Mouse (Mus musculus): Measurements from ENCODE around the gene Agbl4. TPM values are rescaled to one million over a fixed set of nuclear protein-coding genes. Genes with fewer than 3 reads are reported as not detected.

Gene Agbl4
- total and polyA plus RNA-seq, 2 experiments = not detected

- no peak for DNase-seq (ENCODE audit: extremely low read depth, low read depth, low spot score)
- TF ChIP-seq CTCF (IDR thresholded peaks at IDR 0.05; ENCODE audit: low read depth, low read length) = no peak
- no peak for TF ChIP-seq POLR2A (IDR thresholded peaks at IDR 0.05; ENCODE audit: extremely low read depth, insufficient read depth, low read length)
- peaks cover 6% of the 10 kb centered on the region; the same call in 1 of the 2 replicates for H3K4me1 ChIP-seq (ENCODE audit: control insufficient read depth, insufficient read depth, low read length)
- 90% methylated on average over 3 of the region's 3 CpGs for WGBS
- no peak overlapping the region for H3K9ac ChIP-seq (ENCODE audit: low read depth, low read length)
- no peaks in the 10 kb centered on the region; the same call in 1 of the 2 replicates for H3K27me3 ChIP-seq (ENCODE audit: control insufficient read depth, insufficient read depth, low read length)
- no peaks in the 10 kb centered on the region for H3K36me3 ChIP-seq (ENCODE audit: control insufficient read depth, insufficient read depth, low read length)
- H3K4me3 ChIP-seq (ENCODE audit: insufficient read depth, low read depth, low read length) = no peak overlapping the region
- H3K79me2 ChIP-seq (ENCODE audit: control insufficient read depth, insufficient read depth, low read length) = no peaks in the 10 kb centered on the region
- no peak overlapping the region for H3K27ac ChIP-seq (replicated peaks; ENCODE audit: insufficient read depth, low read depth, low read length)
Observed at GRCm38 (mm10) chr4:111635538-111636124, 1238.2 kb downstream of the Agbl4 start.

GRCm38 (mm10) chr4:111638948-111639708 is 1241.7 kb downstream of the Agbl4 start:
- DNase-seq (ENCODE audit: extremely low read depth, low read depth, low spot score) = peak; percentile 84

DNA sequence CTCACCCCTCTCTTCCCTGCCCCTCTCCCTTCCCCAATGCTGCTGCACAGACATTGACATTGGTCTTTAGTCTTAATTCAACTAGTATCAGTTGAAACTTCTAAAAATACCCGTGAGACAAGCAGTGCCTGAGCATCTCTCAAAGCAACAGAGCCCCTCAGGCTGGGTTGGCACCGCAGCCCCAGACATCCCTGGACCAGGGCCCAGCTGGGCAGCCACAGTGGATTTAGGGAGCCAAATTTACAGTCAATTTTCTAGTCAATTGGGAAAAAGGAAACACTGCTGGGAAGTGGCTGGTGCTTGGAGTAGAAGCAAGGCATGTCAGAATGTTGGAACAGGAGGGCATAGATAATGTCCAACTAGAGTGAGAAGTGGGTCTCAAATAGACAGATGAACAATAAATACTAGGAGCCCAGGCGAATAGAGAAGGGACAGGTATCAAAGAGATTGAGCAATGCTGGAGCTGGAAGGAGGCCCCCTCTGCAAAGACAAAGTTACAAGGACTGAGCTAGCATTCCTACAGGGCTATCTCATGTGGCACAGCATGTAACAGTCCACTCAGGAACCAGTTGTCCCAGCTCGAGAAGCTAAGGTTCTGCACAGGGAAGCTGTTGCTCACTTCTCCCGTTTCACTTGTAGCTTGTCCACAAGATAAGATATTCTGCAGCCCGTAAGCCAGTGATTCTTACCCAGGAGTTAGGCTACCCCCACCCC is 1247.8 kb downstream of the Agbl4 start:
- no peak for TF ChIP-seq POLR2A (IDR thresholded peaks at IDR 0.05; ENCODE audit: extremely low read depth, insufficient read depth, low read length)
- no peak for TF ChIP-seq CTCF (IDR thresholded peaks at IDR 0.05; ENCODE audit: low read depth, low read length)
- Histone ChIP-seq H3K36me3 (ENCODE audit: control insufficient read depth, insufficient read depth, low read length) (no peaks in the 10 kb centered on the region), H3K27me3 (ENCODE audit: control insufficient read depth, insufficient read depth, low read length) (no peaks in the 10 kb centered on the region; the same call in 1 of the 2 replicates), H3K27ac (replicated peaks; ENCODE audit: insufficient read depth, low read depth, low read length) (no peak overlapping the region), H3K79me2 (ENCODE audit: control insufficient read depth, insufficient read depth, low read length) (no peaks in the 10 kb centered on the region), H3K4me3 (ENCODE audit: insufficient read depth, low read depth, low read length) (no peak overlapping the region), H3K4me1 (ENCODE audit: control insufficient read depth, insufficient read depth, low read length) (no peaks in the 10 kb centered on the region), H3K9ac (ENCODE audit: low read depth, low read length) (no peak overlapping the region)
- DNase-seq (ENCODE audit: extremely low read depth, low read depth, low spot score) = no peak
- 51% methylated on average over 6 of the region's 6 CpGs for WGBS

More at GRCm38 (mm10) chr4:111638948-111639708, 1241.7 kb downstream of the Agbl4 start:
- H3K79me2 ChIP-seq (ENCODE audit: control insufficient read depth, insufficient read depth, low read length) = no peaks in the 10 kb centered on the region
- H3K27ac ChIP-seq (replicated peaks; ENCODE audit: insufficient read depth, low read depth, low read length) = no peak overlapping the region
- H3K27me3 ChIP-seq (ENCODE audit: control insufficient read depth, insufficient read depth, low read length) = no peaks in the 10 kb centered on the region; the same call in 1 of the 2 replicates
- no peak overlapping the region for H3K9ac ChIP-seq (ENCODE audit: low read depth, low read length)
- H3K4me3 ChIP-seq (ENCODE audit: insufficient read depth, low read depth, low read length) = no peak overlapping the region
- WGBS = 21% methylated on average over 5 of the region's 5 CpGs
- H3K36me3 ChIP-seq (ENCODE audit: control insufficient read depth, insufficient read depth, low read length) = no peaks in the 10 kb centered on the region
- TF ChIP-seq CTCF (IDR thresholded peaks at IDR 0.05; ENCODE audit: low read depth, low read length) = no peak
- no peak for TF ChIP-seq POLR2A (IDR thresholded peaks at IDR 0.05; ENCODE audit: extremely low read depth, insufficient read depth, low read length)
- H3K4me1 ChIP-seq (ENCODE audit: control insufficient read depth, insufficient read depth, low read length) = peaks cover 6% of the 10 kb centered on the region; the same call in 1 of the 2 replicates

GRCm38 (mm10) chr4:111645831-111646166 is 1248.3 kb downstream of the Agbl4 start:
- H3K36me3 ChIP-seq (ENCODE audit: control insufficient read depth, insufficient read depth, low read length) = no peaks in the 10 kb centered on the region
- no peak overlapping the region for H3K9ac ChIP-seq (ENCODE audit: low read depth, low read length)
- 27% methylated on average over 1 of the region's 1 CpGs for WGBS
- no peak overlapping the region for H3K4me3 ChIP-seq (ENCODE audit: insufficient read depth, low read depth, low read length)
- DNase-seq (ENCODE audit: extremely low read depth, low read depth, low spot score) = peak; percentile 28
- H3K27me3 ChIP-seq (ENCODE audit: control insufficient read depth, insufficient read depth, low read length) = no peaks in the 10 kb centered on the region; the same call in 1 of the 2 replicates
- H3K4me1 ChIP-seq (ENCODE audit: control insufficient read depth, insufficient read depth, low read length) = no peaks in the 10 kb centered on the region
- no peak overlapping the region for H3K27ac ChIP-seq (replicated peaks; ENCODE audit: insufficient read depth, low read depth, low read length)
- no peak for TF ChIP-seq POLR2A (IDR thresholded peaks at IDR 0.05; ENCODE audit: extremely low read depth, insufficient read depth, low read length)
- TF ChIP-seq CTCF (IDR thresholded peaks at IDR 0.05; ENCODE audit: low read depth, low read length) = peak; percentile 44; the same call in 1 of the 2 replicates
- H3K79me2 ChIP-seq (ENCODE audit: control insufficient read depth, insufficient read depth, low read length) = no peaks in the 10 kb centered on the region

DNA sequence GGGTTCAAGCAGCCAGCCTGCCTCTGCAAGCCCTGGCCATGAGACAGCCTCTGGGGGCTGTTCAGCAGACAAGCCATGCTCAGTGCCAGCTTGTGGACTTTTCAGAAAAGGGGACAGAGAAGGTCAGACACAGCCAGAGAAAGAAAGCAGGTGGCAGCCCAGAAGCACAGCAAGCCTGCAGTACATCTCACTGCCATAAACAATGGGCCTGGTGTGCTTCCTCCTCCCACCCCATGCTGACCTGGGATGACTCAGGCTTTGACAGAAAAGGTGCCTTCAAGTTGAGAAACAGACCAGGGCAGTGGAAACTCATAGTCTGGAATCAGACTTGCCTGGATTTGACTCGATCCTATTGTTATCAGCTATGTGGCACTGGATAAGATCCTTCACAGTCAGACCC is 1256.0 kb downstream of the Agbl4 start:
- TF ChIP-seq POLR2A (IDR thresholded peaks at IDR 0.05; ENCODE audit: extremely low read depth, insufficient read depth, low read length) (no peak), CTCF (IDR thresholded peaks at IDR 0.05; ENCODE audit: low read depth, low read length) (no peak)
- Histone ChIP-seq H3K36me3 (ENCODE audit: control insufficient read depth, insufficient read depth, low read length) (no peaks in the 10 kb centered on the region), H3K79me2 (ENCODE audit: control insufficient read depth, insufficient read depth, low read length) (no peaks in the 10 kb centered on the region), H3K4me1 (ENCODE audit: control insufficient read depth, insufficient read depth, low read length) (no peaks in the 10 kb centered on the region), H3K4me3 (ENCODE audit: insufficient read depth, low read depth, low read length) (no peak overlapping the region), H3K9ac (ENCODE audit: low read depth, low read length) (no peak overlapping the region), H3K27me3 (ENCODE audit: control insufficient read depth, insufficient read depth, low read length) (no peaks in the 10 kb centered on the region), H3K27ac (replicated peaks; ENCODE audit: insufficient read depth, low read depth, low read length) (no peak overlapping the region)
- DNase-seq (ENCODE audit: extremely low read depth, low read depth, low spot score) = no peak
- 76% methylated on average over 1 of the region's 1 CpGs for WGBS

All from liver, adult 2 months (tissue).